Mouse (Mus musculus): Measurements from ENCODE around the gene Vtn.
A peak's percentile ranks its signal among the peaks of the same experiment; 100 is the strongest.

Gene Vtn

DNA sequence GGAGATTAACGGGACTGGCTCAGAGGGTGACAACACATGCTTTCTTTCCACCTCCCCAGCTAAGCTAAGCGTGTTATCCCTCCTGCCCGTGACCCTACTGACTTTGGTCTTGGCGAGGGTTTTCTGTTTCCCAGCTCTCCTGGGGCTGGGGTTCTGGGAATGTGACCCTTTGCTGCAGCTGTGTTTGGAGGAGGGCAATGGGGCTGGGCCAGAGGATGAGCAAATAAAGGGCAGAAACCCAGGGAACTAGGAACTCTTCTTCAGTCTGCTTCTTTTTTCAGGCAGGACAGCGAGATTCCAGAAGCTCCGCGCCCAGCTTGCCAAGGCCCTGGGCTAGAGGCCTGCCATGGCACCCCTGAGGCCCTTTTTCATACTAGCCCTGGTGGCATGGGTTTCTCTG lies at the start of gene Vtn:
Gene Vtn, plus strand, starts transcription at position 88 of the 400 bp plus-strand sequence.
- no peak for ATAC-seq (ENCODE audit: insufficient number of reproducible peaks, low FRiP score, low TSS enrichment)

DNA sequence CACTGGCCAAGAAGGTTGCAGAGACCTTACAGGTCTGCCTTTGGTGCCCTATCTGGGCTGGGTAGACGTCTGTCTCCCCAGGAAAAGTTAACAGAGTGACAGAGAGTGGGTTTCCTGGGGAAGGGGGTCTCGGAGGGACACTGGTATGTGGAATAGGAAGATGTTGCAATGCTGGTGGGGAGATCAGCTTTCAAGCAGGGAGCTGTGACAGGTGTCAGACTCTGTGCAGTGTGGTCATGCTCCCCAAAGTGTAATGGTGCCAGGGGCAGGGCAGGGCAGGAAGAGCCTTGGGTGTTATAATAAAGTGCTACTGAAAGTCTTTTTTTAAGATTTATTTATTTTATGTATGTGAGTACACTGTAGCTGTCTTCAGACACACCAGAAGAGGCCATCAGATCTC lies 48.6 kb upstream of the Vtn start:
- ATAC-seq (ENCODE audit: insufficient number of reproducible peaks, low FRiP score, low TSS enrichment), result no peak

DNA sequence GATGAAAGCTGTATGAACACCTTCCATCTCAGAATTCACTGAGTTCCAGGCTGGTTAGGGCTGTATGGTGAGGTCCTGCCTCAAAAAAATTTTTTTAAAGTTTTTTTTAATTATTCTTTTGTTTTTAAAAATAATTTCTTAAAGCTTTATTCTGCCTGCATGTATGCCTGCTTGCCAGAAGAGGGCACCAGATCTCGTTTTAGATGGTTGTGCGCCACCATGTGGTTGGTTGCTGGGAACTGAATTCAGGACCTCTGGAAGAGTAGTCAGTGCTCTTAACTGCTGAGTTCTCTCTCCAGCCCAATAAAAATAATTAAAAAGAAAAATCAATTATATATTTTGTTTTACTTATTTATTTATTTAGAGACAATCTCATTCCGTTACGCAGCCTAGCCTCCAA lies 45.2 kb upstream of the Vtn start:
- ATAC-seq (ENCODE audit: insufficient number of reproducible peaks, low FRiP score, low TSS enrichment), result no peak

DNA sequence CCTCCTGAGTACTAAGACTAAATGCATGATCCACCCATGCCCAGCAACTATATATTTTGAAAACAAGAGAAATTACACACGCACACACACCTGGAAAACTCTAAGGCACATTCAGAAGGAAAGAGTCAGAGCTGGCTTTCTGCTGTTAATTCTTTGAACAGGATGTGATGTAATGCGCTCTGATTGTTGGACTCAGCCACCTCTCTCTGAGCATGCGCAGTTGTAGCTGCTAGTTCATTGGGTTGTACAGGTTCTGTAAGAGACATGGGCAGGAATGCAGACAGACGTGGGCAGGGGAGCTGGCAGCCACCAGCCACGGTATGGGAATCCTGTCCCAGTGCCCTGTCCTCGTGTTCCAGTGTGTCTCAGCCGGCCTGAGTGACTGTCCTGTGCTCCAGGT lies 44.6 kb upstream of the Vtn start:
- ATAC-seq (ENCODE audit: insufficient number of reproducible peaks, low FRiP score, low TSS enrichment), result no peak

DNA sequence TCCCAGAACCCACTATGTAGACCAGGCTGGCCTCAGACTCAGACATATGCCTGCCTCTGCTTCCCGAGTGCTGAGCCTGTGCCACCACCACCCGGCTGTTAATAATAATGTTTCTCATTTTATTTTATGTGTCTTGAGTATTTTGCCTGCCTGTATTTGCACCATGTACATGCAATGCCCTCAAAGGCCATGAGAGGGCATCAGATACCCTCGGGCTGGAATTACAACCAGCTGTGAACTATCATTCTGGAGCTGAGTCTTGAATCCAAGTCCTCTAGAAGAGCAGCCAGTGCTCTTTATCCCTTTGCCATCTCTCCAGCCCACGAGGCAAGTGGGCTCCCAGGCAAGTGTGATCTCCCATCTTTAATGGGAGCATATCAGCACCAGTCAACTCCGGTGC lies 43.6 kb upstream of the Vtn start:
- ATAC-seq (ENCODE audit: insufficient number of reproducible peaks, low FRiP score, low TSS enrichment), result no peak

DNA sequence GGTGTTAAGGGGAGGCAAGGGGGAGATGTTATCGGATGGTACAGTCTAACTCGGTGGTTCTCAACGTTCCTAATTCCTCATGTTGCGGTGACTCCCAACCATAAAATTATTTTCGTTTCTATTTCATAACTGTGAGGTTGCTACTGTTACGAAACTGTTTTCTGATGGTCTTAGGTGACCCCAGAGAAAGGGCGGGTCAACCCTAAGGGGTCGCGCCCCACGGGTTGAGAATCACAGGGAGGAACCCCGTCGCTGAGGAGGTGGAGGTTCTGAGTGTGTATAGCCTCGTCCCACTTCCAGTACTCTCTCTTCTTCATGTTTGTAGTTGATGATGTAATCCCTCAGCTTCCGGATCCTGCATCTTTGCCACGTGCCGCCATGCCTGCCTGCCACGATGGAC lies 40.2 kb upstream of the Vtn start:
- no peak for ATAC-seq (ENCODE audit: insufficient number of reproducible peaks, low FRiP score, low TSS enrichment)

DNA sequence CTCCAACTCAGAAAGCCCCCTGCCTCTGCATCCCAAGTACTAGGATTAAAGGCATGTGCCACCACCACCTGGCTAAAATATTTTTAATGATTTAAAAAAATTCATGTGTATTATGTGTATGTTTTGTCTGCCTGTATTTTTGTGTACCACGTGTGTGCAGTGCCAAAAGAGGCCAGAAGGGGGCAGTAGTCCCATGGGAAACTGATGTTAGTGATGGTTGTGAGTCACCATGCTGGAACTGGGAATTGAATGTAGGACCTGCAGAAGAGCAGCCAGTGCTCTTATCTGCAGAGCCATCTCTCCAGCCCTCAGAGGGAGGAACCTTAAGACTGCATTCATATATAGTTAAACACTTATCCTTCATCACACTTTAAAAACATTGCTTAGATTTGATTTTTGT lies 37.0 kb upstream of the Vtn start:
- ATAC-seq (ENCODE audit: insufficient number of reproducible peaks, low FRiP score, low TSS enrichment), result no peak

DNA sequence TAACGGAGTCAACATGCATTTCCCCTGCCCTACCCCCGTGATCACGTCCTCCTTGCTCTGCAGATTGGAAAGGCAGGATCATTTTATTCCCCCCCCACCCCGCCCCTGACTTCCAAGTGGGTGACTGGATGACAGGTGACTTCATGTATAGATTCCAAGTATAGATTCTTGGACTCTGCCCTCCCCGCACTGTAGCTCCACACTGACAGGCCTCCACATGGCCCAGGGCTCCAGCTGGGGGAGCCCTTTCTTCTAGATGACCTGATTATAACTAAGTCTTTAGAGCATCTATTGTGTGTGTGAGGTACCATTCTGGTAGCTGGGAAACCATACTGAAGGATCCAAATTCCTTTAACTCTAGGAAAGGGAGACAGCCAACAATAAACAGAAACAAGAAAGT lies 36.2 kb upstream of the Vtn start:
- ATAC-seq (ENCODE audit: insufficient number of reproducible peaks, low FRiP score, low TSS enrichment), result no peak

DNA sequence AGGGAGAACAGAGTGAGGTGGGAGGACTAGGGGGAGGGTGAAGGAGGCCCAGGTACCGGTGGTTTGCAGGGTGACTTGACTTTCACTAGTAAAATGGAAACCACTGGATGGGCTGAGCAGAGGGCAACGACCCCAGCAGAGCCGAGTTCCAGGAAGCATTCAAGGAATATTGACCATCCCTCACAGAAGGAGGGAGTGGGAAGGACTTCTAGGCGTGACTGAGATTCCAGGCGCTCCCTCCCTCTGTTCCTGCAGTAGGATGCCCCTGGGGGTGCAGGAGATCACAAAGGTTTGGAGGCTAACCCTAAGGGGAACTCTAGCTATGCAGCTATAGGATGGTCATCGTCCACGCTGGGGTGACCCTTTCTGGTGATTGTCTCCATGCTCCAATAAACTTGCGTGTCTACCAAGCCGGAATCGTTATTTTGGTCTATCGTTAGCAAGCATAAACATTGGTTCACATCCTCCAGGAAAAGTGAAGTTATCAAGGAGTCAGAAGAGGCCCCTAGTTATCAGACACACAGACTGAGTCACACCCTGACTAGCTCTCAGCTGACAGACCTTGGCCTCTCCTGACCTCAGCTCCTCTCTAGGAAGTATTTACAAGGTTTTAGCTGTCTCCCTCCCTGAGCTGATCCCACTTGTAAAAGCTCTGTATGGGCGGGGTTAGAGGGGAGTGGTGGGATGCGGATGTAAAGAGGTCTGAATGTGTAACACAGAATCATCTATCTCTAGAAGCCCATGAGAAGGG lies 35.4 kb upstream of the Vtn start:
- no peak for ATAC-seq (ENCODE audit: insufficient number of reproducible peaks, low FRiP score, low TSS enrichment)

DNA sequence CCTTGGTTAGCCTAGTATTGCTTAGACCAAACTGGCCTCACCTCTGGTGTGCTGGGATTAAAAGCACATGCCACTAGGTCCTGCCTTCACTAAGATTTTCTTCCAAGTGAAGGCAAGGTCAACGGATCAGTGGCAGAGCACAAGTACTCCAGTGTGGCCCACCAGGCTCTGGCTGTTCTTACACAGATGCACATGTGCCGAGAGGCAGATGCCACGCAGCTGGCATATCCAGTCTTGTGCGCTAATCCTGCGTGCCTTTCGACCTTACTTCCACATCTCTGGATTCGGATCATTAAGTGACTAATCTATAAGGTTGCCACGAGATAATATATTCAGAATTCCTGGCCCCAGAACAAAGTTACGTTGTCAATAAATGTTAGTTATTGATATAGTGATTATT lies 33.8 kb upstream of the Vtn start:
- no peak for ATAC-seq (ENCODE audit: insufficient number of reproducible peaks, low FRiP score, low TSS enrichment)

DNA sequence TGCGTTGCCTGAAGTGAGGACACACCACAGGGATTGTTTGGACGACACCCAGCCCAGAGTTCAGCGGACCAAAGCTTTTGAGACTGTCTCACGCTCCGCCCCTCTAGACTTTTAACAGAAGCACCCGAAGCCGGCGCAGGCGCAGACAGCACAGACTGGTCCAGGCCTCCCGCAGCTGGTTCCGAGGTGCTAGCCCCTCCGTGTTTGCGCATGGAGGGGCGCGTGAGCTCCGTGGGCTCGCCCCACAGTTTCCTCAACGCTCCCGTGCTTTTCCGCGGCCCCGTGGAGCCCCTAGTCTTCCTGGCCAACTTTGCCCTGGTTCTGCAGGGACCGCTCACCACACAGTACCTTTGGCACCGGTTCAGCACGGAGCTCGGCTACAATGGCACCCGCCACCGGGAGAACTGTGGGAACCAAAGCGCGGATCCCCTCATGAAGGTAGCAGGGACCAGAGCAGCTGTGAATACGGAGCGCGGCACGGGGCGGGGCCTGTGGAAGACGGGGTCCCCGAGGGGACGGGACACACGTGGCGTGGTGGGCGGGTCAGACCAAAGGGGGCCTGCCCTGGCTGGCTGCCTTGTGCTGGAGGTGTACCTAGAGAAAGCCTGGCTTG lies 33.2 kb upstream of the Vtn start, which contains the start of gene Slc46a1:
Gene Slc46a1, plus strand, starts transcription at position 130 of the 613 bp plus-strand sequence.
- peak; percentile 52; the same call in 1 of the 2 replicates for ATAC-seq (ENCODE audit: insufficient number of reproducible peaks, low FRiP score, low TSS enrichment)

DNA sequence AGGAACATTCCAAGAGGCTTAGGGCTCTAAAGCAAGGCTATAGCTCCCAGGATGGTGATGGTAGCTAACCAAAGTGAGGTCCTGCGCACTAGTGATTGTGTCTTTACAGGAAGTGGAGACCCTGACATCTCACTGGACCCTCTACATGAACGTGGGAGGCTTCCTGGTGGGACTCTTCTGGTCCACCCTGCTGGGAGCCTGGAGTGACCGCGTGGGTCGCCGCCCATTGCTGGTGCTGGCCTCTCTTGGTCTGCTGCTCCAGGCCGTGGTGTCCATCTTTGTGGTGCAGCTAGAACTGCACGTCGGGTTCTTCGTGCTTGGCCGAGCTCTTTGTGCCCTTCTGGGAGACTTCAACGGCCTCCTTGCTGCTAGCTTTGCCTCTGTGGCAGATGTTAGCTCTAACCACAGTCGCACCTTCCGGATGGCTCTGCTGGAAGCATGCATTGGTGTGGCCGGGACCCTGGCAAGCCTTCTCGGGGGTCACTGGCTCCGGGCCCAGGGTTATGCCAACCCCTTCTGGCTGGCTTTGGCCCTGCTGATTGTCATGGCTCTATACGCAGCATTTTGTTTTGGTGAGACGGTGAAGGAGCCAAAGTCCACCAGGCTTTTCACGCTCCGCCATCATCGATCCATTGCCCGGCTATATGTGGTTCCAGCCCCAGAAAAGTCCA lies 32.5 kb upstream of the Vtn start:
- no peak for ATAC-seq (ENCODE audit: insufficient number of reproducible peaks, low FRiP score, low TSS enrichment)

DNA sequence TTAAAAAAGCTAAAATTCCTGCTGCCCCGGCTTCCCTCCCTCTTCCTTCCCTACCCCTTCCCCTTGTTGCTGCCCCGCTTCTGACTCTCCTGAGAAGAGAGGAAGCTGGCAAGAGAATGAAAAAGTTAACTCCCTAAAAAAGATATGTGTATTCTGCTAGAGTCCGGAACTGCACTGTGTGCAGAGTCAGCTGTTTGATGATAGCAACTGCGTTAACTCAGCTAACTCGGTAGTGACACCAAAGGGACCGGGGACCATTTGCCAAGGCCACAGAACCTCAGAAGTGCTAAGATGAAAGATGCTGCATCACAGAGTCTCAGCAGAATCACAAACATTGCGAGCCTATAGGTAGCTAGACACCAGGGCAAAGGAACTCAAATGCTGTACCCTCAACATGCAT lies 31.4 kb upstream of the Vtn start:
- ATAC-seq (ENCODE audit: insufficient number of reproducible peaks, low FRiP score, low TSS enrichment), result no peak

DNA sequence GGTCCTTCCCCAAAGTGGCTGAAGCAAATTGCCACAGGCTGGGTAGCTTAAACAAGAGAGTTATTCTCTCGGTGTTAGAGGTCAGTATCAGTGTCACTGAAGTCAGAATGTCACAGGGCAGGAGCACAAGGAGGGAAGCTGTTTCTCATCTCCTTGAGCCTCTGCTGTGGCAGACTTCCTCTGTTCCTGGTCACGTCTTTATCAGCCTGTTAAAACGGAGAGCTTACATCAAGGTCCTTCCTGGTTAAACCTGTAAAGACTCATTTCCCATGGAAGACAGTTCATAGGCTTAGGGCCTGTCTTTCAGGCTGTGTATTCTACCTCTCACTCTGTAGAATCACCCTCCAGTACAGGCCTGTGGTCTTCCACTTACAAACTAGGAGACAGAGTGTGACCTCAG lies 31.0 kb upstream of the Vtn start:
- ATAC-seq (ENCODE audit: insufficient number of reproducible peaks, low FRiP score, low TSS enrichment), result no peak

DNA sequence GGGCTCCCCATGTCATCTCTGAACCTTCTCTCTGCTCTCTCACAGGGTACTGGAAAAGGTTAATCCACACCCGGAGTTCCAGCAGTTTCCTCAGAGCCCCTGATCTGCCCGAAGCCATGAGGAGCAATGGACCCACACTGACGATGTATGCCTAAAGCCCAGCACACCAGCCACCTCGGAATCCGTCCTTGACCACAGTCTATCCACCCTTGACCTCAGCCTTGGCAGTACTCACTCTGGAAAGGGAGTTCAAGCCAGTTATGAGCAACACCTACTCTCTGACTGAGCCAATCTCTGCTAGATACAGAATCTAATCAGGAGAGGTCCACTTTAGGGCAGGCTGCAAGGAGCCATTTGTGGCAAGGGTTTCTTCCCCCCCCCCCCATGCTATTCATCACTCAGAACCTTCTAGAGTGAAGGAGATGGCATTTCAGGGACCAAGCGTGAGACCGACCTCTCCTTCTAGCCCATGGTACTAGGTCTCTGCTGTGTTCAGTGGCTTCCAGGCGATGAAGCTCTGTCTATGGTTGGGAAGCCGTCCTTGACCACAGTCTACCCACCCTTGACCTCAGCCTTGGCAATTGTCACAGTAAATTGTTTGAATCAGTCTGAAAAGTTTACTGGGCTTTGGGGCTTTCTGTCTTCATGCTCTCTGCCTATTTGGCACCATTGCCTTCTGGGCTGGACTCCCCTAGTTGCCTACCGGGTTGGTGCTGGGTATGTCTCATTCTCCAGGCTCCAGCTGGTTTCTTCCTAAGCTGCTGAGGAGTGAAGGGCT lies 27.4 kb upstream of the Vtn start:
- ATAC-seq (ENCODE audit: insufficient number of reproducible peaks, low FRiP score, low TSS enrichment), result no peak

DNA sequence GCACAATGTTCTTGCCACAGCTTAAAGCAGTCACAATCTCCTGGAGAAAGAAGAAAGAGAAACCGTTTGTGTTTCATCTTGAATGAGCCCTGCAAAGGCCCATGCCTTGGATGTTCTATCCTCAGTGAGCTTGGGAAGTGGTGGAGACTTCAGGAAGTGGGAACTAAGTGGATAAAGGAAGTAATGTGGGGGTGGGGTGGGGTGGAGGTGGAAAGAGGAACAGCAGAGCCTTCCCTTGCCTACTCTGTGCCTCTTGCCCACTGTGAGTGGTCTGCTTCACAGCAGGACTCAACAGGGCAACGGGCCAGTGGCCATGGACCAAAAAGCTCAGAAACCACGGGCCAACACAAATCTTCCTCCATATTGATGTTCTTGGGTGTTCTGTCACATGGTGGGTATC lies 23.6 kb upstream of the Vtn start:
- no peak for ATAC-seq (ENCODE audit: insufficient number of reproducible peaks, low FRiP score, low TSS enrichment)

DNA sequence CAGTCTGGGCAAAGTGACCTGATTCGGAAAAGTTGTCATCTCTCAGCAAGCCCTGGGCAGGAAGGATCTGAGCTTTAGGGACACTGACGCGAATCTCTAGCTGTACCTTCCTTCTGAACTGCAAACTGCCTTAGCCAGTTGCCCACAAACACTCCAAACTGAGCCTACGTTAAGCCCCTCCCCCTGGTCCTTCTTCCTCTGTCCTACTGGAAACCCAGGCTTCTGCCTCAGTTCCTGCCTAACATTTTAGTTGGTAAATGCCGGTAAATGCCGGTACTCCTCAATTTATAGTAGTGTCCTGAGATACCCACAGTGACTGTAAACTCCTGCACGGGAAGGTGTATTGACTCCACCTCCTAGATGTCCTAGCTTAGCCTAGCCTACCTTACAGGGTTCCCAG lies 15.3 kb upstream of the Vtn start:
- ATAC-seq (ENCODE audit: insufficient number of reproducible peaks, low FRiP score, low TSS enrichment), result no peak

DNA sequence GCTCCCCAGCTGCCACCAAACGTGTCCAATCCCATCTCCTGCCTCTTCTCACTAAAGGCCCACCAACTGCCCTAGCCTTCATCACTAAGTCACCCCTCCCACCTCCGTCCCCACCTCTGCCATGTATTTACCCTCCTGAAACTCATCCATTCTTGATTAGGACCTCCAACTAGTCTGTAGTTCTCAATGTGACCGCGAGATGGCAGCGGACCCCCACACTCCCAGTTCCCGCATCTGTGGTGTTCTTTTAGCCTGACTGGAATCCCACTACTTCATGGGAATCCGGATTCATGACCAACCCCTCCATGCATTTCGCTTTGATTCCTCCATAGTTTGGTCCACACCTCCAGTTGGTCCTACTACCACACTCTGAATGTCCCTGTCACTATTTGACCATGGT lies 10.7 kb upstream of the Vtn start:
- no peak for ATAC-seq (ENCODE audit: insufficient number of reproducible peaks, low FRiP score, low TSS enrichment)

DNA sequence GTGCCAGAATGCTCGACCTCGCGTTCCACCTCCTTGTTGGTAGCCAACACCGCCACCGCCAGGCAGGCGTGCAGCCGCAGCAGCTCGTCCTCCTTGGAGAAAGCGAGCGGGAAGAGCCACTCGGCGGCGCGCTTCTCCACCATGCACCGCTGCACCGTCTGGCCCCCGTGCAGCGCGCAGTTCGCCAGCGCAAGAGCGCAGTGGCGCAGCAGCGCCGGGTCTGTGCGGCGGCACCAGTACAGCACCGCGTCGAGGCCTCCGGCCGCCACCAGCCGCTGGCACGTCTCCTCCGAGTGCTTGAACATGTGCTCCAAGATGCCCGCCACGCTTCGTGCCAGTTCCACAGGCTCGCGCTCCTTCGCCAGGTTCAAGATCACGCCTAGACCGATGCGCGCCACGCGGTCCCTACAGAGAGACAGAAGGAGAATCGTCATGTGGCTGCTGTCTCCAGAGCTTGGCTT lies 8.1 kb upstream of the Vtn start:
- ATAC-seq (ENCODE audit: insufficient number of reproducible peaks, low FRiP score, low TSS enrichment), result 0 out of 2 replicates have a peak, but pooled peaks have one; percentile 51

DNA sequence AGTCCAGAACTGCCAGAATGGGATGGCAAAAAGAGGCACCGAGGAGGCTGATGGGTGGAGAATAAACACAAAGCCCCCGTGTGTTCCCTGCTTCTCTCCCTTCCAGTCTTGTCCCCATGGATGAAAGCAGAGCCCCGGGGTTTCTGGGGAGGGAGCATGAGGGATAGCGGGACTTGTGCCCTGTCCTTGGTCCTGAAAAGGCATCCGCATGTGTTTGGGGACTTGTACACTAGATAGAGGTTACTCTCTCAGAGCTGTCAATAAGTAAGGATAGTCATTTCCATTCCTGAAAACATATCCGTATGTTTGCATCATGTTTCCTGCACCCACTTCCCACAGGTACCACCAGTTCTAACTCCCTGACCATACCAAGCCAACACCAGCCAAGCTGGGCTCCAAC lies 3.0 kb upstream of the Vtn start:
- ATAC-seq (ENCODE audit: insufficient number of reproducible peaks, low FRiP score, low TSS enrichment), result no peak

DNA sequence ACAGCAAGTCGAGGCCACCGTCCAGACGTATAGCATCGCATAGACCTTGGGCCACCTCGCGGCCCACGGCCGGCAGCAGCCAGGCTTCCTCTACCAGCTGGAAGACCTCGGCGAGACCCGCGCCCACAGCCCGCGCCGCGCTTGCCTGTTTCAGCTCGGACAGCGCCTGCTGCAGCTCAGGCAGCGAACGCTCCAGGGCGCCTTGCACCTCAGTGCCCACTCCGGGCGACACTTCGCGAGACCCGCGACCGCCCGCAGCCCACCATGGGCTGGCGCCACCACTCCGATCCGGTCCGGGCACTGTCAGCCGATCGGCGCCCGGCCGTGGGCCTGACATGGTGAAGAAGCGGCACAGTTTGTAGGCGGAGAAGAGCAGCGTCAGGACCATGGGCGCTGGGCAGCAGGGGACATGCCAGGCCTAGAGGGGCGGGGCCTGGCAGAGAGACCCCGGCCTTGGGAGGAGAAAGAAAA lies 1.8 kb upstream of the Vtn start:
- peak; percentile 11; the same call in 1 of the 2 replicates for ATAC-seq (ENCODE audit: insufficient number of reproducible peaks, low FRiP score, low TSS enrichment)

Data from cerebellum, adult (tissue).